Mouse (Mus musculus) heart, postnatal 0 days (tissue): ENCODE measurements around the gene Ccdc114.

Source experiments
- CTCF ChIP-seq: IDR thresholded peaks from 2 replicates; pipeline ENCODE4 v1.5.1; 2016; ENCODE audit warnings: antibody characterized with exemption, control low read depth, low read depth
- EP300 ChIP-seq: IDR thresholded peaks from 2 replicates; pipeline ENCODE4 v1.6.1; 2016; ENCODE audit warnings: antibody characterized with exemption, low read depth

- no peak for TF ChIP-seq CTCF
- TF ChIP-seq EP300 = no peak
These were observed 14.7 kb upstream of the Ccdc114 start for GRCm38 (mm10) chr7:45909145-45909544.
